Mouse (Mus musculus) intestine, postnatal 0 days (tissue): ENCODE results near the gene Daxx. TPM values are rescaled to one million over a fixed set of nuclear protein-coding genes. Genes with fewer than 3 reads are reported as not detected.

Experiments used
- ATAC-seq: fragments of 200-750 bp; cut with Nextera tagmentation; 2 replicates; pipeline ENCODE4 v1.8.0; 2017; ENCODE audit warnings: mild to moderate bottlenecking, moderate TSS enrichment, moderate library complexity
- H3K27ac ChIP-seq: fragments of 300-500 bp; sonication (generic); 2 replicates; pipeline ENCODE4 v1.5.1; 2014; ENCODE audit warnings: mild to moderate bottlenecking, low read depth, low read length, moderate library complexity
- H3K27me3 ChIP-seq: fragments of 300-500 bp; sonication (generic); replicated peaks from 2 replicates; pipeline ENCODE4 v1.6.1; 2014; ENCODE audit warnings: low read length, mixed read lengths; ENCODE audit not compliant: control insufficient read depth, insufficient read depth
- H3K36me3 ChIP-seq: fragments of 300-500 bp; sonication (generic); 2 replicates; pipeline ENCODE4 v1.6.1; 2014; ENCODE audit warnings: mild to moderate bottlenecking, moderate library complexity; ENCODE audit not compliant: control insufficient read depth, insufficient read depth
- H3K4me1 ChIP-seq: fragments of 300-500 bp; sonication (generic); replicated peaks from 2 replicates; pipeline ENCODE4 v1.6.1; 2014; ENCODE audit warnings: antibody characterized with exemption, low read length, mixed read lengths; ENCODE audit not compliant: control insufficient read depth, insufficient read depth
- H3K4me2 ChIP-seq: fragments of 300-500 bp; sonication (generic); replicated peaks from 2 replicates; pipeline ENCODE4 v1.6.1; 2014; ENCODE audit warnings: low read depth, mild to moderate bottlenecking, moderate library complexity
- H3K4me3 ChIP-seq: fragments of 300-500 bp; sonication (generic); 2 replicates; pipeline ENCODE4 v1.5.1; 2014; ENCODE audit warnings: low read depth, low read length
- H3K9ac ChIP-seq: fragments of 300-500 bp; sonication (generic); 2 replicates; pipeline ENCODE4 v1.6.1; 2014; ENCODE audit warnings: mild to moderate bottlenecking, low read depth, low read length
- H3K9me3 ChIP-seq: fragments of 300-500 bp; sonication (generic); 2 replicates; pipeline ENCODE4 v1.6.1; 2016; ENCODE audit warnings: mixed run types; ENCODE audit not compliant: control insufficient read depth
- CTCF ChIP-seq: sonication (generic); IDR thresholded peaks from 2 replicates; pipeline ENCODE4 v1.5.1; 2016; ENCODE audit warnings: low read depth, mild to moderate bottlenecking, control low read depth, antibody characterized with exemption, moderate library complexity
- WGBS: fragments of 180-500 bp; shearing (Covaris S2); extraction: QIAGEN DNeasy Blood & Tissue Kit; methylation state at CpG from one replicate; pipeline ENCODE4 v1.1.7; 2014; 5-methylcytosine and 5-hydroxymethylcytosine counted together
- polyA plus RNA-seq: library from polyadenylated mRNA; unstranded; fragments of >200 nt; fragmentation: Nextera tagmentation; extraction: Ambion mirVana; gene quantifications from 2 replicates; pipeline ENCODE4 v1.2.1, GENCODE M21; 2015

Gene Daxx
- polyA plus RNA-seq, 1 experiment from 2014 or later: 20.6 TPM

- no peaks in the 10 kb centered on the region for H3K9me3 ChIP-seq
- no peak overlapping the region for H3K4me2 ChIP-seq
- no peak for TF ChIP-seq CTCF
- H3K27me3 ChIP-seq: no peaks in the 10 kb centered on the region
- no peaks in the 10 kb centered on the region; the same call in 1 of the 2 replicates for H3K4me1 ChIP-seq
- no peak for ATAC-seq
- H3K4me3 ChIP-seq: no peak overlapping the region
- peaks cover 38% of the 10 kb centered on the region for H3K36me3 ChIP-seq
- no peak overlapping the region for H3K27ac ChIP-seq
- no peak overlapping the region for H3K9ac ChIP-seq
- 82% methylated on average over 18 of the region's 18 CpGs for WGBS
Observed at GRCm38 (mm10) chr17:33917656-33918292, 8.6 kb downstream of the Daxx start.

- Histone ChIP-seq H3K36me3 (peaks cover 32% of the 10 kb centered on the region), H3K4me1 (no peaks in the 10 kb centered on the region; the same call in 1 of the 2 replicates), H3K27ac (peak overlapping the region; percentile 88; the same call in 1 of the 2 replicates), H3K27me3 (no peaks in the 10 kb centered on the region), H3K4me2 (peak overlapping the region; percentile 96), H3K4me3 (peak overlapping the region; percentile 85), H3K9me3 (no peaks in the 10 kb centered on the region), H3K9ac (no peak overlapping the region)
- no peak for ATAC-seq
- 60% methylated on average over 37 of the region's 37 CpGs for WGBS
- TF ChIP-seq CTCF: no peak
Observed at GRCm38 (mm10) chr17:33918293-33919203, 9.3 kb downstream of the Daxx start.

- Histone ChIP-seq H3K27me3 (no peaks in the 10 kb centered on the region), H3K4me3 (peak overlapping the region; percentile 85), H3K9me3 (no peaks in the 10 kb centered on the region), H3K36me3 (peaks cover 21% of the 10 kb centered on the region), H3K27ac (peak overlapping the region; percentile 88), H3K4me2 (peak overlapping the region; percentile 96), H3K9ac (peak overlapping the region; percentile 70), H3K4me1 (no peaks in the 10 kb centered on the region; the same call in 1 of the 2 replicates)
- TF ChIP-seq CTCF: peak; percentile 62
- under 1% methylated on average over 52 of the region's 52 CpGs for WGBS
- peak; percentile 48 for ATAC-seq
Observed at GRCm38 (mm10) chr17:33919351-33920281, 10.4 kb downstream of the Daxx start.

- H3K36me3 ChIP-seq: peaks cover 23% of the 10 kb centered on the region
- no peaks in the 10 kb centered on the region for H3K27me3 ChIP-seq
- H3K4me2 ChIP-seq: peak overlapping the region; percentile 96
- H3K4me1 ChIP-seq: no peaks in the 10 kb centered on the region; the same call in 1 of the 2 replicates
- H3K9me3 ChIP-seq: no peaks in the 10 kb centered on the region
- under 1% methylated on average over 36 of the region's 36 CpGs for WGBS
- ATAC-seq: peak; percentile 6; the same call in 1 of the 2 replicates
- peak overlapping the region; percentile 70 for H3K9ac ChIP-seq
- peak; percentile 92 for TF ChIP-seq CTCF
- H3K4me3 ChIP-seq: peak overlapping the region; percentile 85
- peak overlapping the region; percentile 88 for H3K27ac ChIP-seq
Observed at GRCm38 (mm10) chr17:33920282-33921097, 11.3 kb downstream of the Daxx start.

GRCm38 (mm10) chr17:33921361-33921760 lies 12.1 kb downstream of the Daxx start:
- H3K9ac ChIP-seq: no peak overlapping the region
- no peak for ATAC-seq
- peaks cover 32% of the 10 kb centered on the region for H3K36me3 ChIP-seq
- WGBS: 87% methylated on average over 7 of the region's 7 CpGs
- no peaks in the 10 kb centered on the region for H3K27me3 ChIP-seq
- no peaks in the 10 kb centered on the region; the same call in 1 of the 2 replicates for H3K4me1 ChIP-seq
- no peak overlapping the region for H3K4me3 ChIP-seq
- TF ChIP-seq CTCF: no peak
- no peak overlapping the region for H3K4me2 ChIP-seq
- H3K9me3 ChIP-seq: no peaks in the 10 kb centered on the region
- no peak overlapping the region for H3K27ac ChIP-seq
